ENCODE assay signal across 7 mouse cellular contexts in the genomic region with DNA sequence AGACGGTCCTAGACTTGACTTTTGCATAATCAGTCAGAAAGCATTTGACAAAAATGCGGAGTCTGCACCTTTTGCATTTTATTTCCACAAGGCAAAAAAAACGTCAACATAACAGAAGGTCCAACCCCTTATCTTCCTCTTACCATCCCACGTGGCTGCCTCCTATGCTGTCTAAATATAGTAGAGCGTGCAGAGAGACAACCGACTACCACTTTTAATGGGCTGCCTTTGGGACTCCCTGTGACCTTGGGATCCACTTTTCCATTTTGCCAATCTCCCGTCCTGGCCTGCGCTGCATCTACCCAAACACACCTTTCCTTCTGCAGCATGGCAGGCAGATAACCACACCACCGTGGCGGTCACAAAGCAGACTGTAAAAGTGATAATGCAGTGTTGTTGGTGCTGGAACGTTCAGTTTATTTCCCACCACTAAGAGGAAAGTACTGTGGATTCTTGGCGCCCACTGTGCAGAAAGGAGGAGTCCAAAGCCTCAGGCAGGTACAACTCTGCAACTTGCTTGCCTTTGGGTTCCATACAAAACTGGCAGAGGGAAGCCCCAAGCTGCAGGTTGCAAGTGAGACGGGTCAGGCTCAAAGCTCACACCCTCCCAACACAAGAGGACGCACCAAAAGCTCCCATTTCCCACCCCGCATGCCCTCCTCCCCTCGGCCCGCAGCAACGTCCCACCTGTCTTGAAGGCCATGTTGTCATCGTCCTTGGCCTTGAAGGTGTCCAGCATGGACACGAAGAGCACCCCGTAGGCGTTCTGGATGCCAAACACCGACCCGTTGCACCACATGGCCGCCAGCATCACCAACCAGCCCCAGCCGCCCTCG. TPM values are rescaled to one million over a fixed set of nuclear protein-coding genes. Genes with fewer than 3 reads are reported as not detected.
DNase-seq lines count a peak whose midpoint lies in the region; ATAC-seq and TF ChIP-seq lines count a peak whose summit lies in the region.

No protein-coding gene starts in this region.

- WGBS in embryonic facial prominence, embryonic 12.5 days: 25% methylated on average over 27 of the region's 27 CpGs
- 8% methylated on average over 27 of the region's 27 CpGs for WGBS in heart, embryonic 15.5 days
- 11% methylated on average over 27 of the region's 27 CpGs for WGBS in large intestine, adult 2 months
- WGBS in midbrain, postnatal 0 days: 25% methylated on average over 27 of the region's 27 CpGs

- no peak for TF ChIP-seq CTCF in midbrain, postnatal 0 days (IDR thresholded peaks at IDR 0.05)

- H3K27ac ChIP-seq in embryonic facial prominence, embryonic 12.5 days: no peak overlapping the region
- H3K27ac ChIP-seq in heart, embryonic 15.5 days: peak overlapping the region; percentile 80
- H3K27ac ChIP-seq in midbrain, postnatal 0 days (ENCODE audit: low read depth, low read length): no peak overlapping the region

- peak overlapping the region; percentile 70 for H3K9ac ChIP-seq in embryonic facial prominence, embryonic 12.5 days
- H3K9ac ChIP-seq in heart, embryonic 15.5 days: peak overlapping the region; percentile 72
- peak overlapping the region; percentile 67 for H3K9ac ChIP-seq in midbrain, postnatal 0 days (replicated peaks; ENCODE audit: low read length, poor library complexity, severe bottlenecking)

- ATAC-seq in CD4-positive, CD25-positive, alpha-beta regulatory T cell, adult 4 months: peak; percentile 42
- no peak for ATAC-seq in embryonic facial prominence, embryonic 12.5 days (ENCODE audit: insufficient number of reproducible peaks, insufficient read depth, low FRiP score, low TSS enrichment)
- ATAC-seq in heart, embryonic 15.5 days (replicated peaks; ENCODE audit: insufficient number of reproducible peaks, insufficient read depth, low FRiP score, low read depth): peak; percentile 66
- no peak for ATAC-seq in midbrain, postnatal 0 days (ENCODE audit: low FRiP score)

- no peaks in the 10 kb centered on the region for H3K36me3 ChIP-seq in embryonic facial prominence, embryonic 12.5 days
- no peaks in the 10 kb centered on the region for H3K36me3 ChIP-seq in heart, embryonic 15.5 days
- no peaks in the 10 kb centered on the region for H3K36me3 ChIP-seq in midbrain, postnatal 0 days (ENCODE audit: insufficient read depth, low read length)

- H3K4me1 ChIP-seq in embryonic facial prominence, embryonic 12.5 days: 0 out of 2 replicates have a peak, but pooled peaks cover 7% of the 10 kb centered on the region
- peaks cover 28% of the 10 kb centered on the region for H3K4me1 ChIP-seq in heart, embryonic 15.5 days (replicated peaks)
- no peaks in the 10 kb centered on the region for H3K4me1 ChIP-seq in midbrain, postnatal 0 days (ENCODE audit: insufficient read depth, low read length)

- peak; percentile 34 to 39 for DNase-seq in B cell, adult 2 months
- DNase-seq in large intestine, adult 2 months (ENCODE audit: low read depth, low spot score): peak; percentile 7
- no peak for DNase-seq in midbrain, postnatal 0 days (ENCODE audit: low spot score)
- no peak for DNase-seq in urinary bladder, postnatal 14 days (ENCODE audit: low spot score)

- 0 out of 2 replicates have a peak, but pooled peaks cover 8% of the 10 kb centered on the region for H3K27me3 ChIP-seq in embryonic facial prominence, embryonic 12.5 days
- H3K27me3 ChIP-seq in heart, embryonic 15.5 days: no peaks in the 10 kb centered on the region
- H3K27me3 ChIP-seq in midbrain, postnatal 0 days (ENCODE audit: insufficient read depth, low read length): no peaks in the 10 kb centered on the region

- H3K4me2 ChIP-seq in embryonic facial prominence, embryonic 12.5 days (replicated peaks): peak overlapping the region; percentile 93
- H3K4me2 ChIP-seq in heart, embryonic 15.5 days: peak overlapping the region; percentile 82
- H3K4me2 ChIP-seq in midbrain, postnatal 0 days (ENCODE audit: low read depth, low read length, poor library complexity, severe bottlenecking): peak overlapping the region; percentile 83

- H3K9me3 ChIP-seq in embryonic facial prominence, embryonic 12.5 days: no peaks in the 10 kb centered on the region
- no peaks in the 10 kb centered on the region for H3K9me3 ChIP-seq in heart, embryonic 15.5 days (replicated peaks)
- H3K9me3 ChIP-seq in midbrain, postnatal 0 days (ENCODE audit: low read length): no peaks in the 10 kb centered on the region

- H3K4me3 ChIP-seq in embryonic facial prominence, embryonic 12.5 days: peak overlapping the region; percentile 74
- peak overlapping the region; percentile 71 for H3K4me3 ChIP-seq in heart, embryonic 15.5 days
- H3K4me3 ChIP-seq in midbrain, postnatal 0 days (ENCODE audit: low read depth, low read length): peak overlapping the region; percentile 74

RNA-seq across cellular contexts. Expression of a gene that starts 0.8 kb away (rescaled TPM):
- polyA plus RNA-seq in CD4-positive, CD25-positive, alpha-beta regulatory T cell, adult 4 months (2017; shearing (Covaris generic)): 1 to 10 TPM; 2.5 to 3.0 TPM
- polyA plus RNA-seq in embryonic facial prominence, embryonic 12.5 days (2016; fragmentation: Nextera tagmentation; extraction: Ambion mirVana): 5.4 and 6.5 TPM in 2 replicates
- polyA plus RNA-seq in heart, embryonic 15.5 days (2015; fragmentation: Nextera tagmentation; extraction: Ambion mirVana): 14.8 and 20.8 TPM in 2 replicates
- 32.4 and 108 TPM in 2 replicates for polyA plus RNA-seq in large intestine, adult 2 months (2012; rRNA removed)
- total RNA-seq in midbrain, postnatal 0 days (2014; rRNA removed): 2.1 and 2.2 TPM in 2 replicates
- 2.0 and 2.2 TPM in 2 replicates for polyA plus RNA-seq in midbrain, postnatal 0 days (2015; fragmentation: Nextera tagmentation; extraction: Ambion mirVana)

Comparison
In these comparisons a context has a peak if more than half of its experiments do, and no peak if none do; other contexts are left out.
1. DNase-seq: peak in B cell, adult 2 months (2 of 2) and large intestine, adult 2 months (single experiment); none in midbrain, postnatal 0 days (single experiment) and urinary bladder, postnatal 14 days (single experiment).
2. ATAC-seq: peak in CD4-positive, CD25-positive, alpha-beta regulatory T cell, adult 4 months (single experiment) and heart, embryonic 15.5 days (single experiment); none in embryonic facial prominence, embryonic 12.5 days (single experiment) and midbrain, postnatal 0 days (single experiment).
3. Peak in every context shown above with its lines, with median percentiles within 50 percentile points of each other: H3K4me2 ChIP-seq, H3K4me3 ChIP-seq and H3K9ac ChIP-seq.